Mouse (Mus musculus) ES-Bruce4 (cell line): ENCODE measurements around the gene Abhd15. TPM values are rescaled to one million over a fixed set of nuclear protein-coding genes. Genes with fewer than 3 reads are reported as not detected.

ENCODE experiments used
- H3K27ac ChIP-seq: 2 replicates; pipeline ENCODE4 v1.5.1; 2012; ENCODE audit warnings: low read length, inconsistent platforms; ENCODE audit not compliant: insufficient read depth
- H3K27me3 ChIP-seq: 2 replicates; pipeline ENCODE4 v1.6.1; 2012; ENCODE audit warnings: mild to moderate bottlenecking, low read length, inconsistent platforms; ENCODE audit not compliant: control insufficient read depth, poor library complexity, insufficient read depth, severe bottlenecking
- H3K36me3 ChIP-seq: 2 replicates; pipeline ENCODE4 v1.6.1; 2012; ENCODE audit warnings: inconsistent platforms, mild to moderate bottlenecking, low read length, moderate library complexity; ENCODE audit not compliant: control insufficient read depth, poor library complexity, insufficient read depth, severe bottlenecking
- H3K4me1 ChIP-seq: one replicate; pipeline ENCODE4 v1.8.1; 2011; ENCODE audit warnings: low read length; ENCODE audit not compliant: control insufficient read depth, insufficient read depth
- H3K4me3 ChIP-seq: 2 replicates; pipeline ENCODE4 v1.5.1; 2011; ENCODE audit warnings: low read depth, mild to moderate bottlenecking, low read length
- H3K9ac ChIP-seq: 2 replicates; pipeline ENCODE4 v1.6.1; 2012; ENCODE audit warnings: low read depth, mild to moderate bottlenecking, inconsistent platforms; ENCODE audit not compliant: poor library complexity, severe bottlenecking
- H3K9me3 ChIP-seq: replicated peaks from 2 replicates; pipeline ENCODE4 v1.6.1; 2012; ENCODE audit warnings: mild to moderate bottlenecking, low read length, inconsistent platforms; ENCODE audit not compliant: control insufficient read depth, poor library complexity, insufficient read depth, severe bottlenecking
- CTCF ChIP-seq: IDR thresholded peaks from one replicate; pipeline ENCODE4 v1.8.1; 2011; ENCODE audit warnings: low read depth, low read length
- EP300 ChIP-seq: IDR thresholded peaks from 2 replicates; pipeline ENCODE4 v1.6.1; 2011; ENCODE audit warnings: low read depth, low read length; ENCODE audit not compliant: insufficient read depth
- POLR2A ChIP-seq: IDR thresholded peaks from one replicate; pipeline ENCODE4 v1.8.1; 2011; ENCODE audit warnings: low read length; ENCODE audit not compliant: insufficient read depth
- polyA plus RNA-seq: library from polyadenylated mRNA; stranded (reverse); fragments of >200 nt; gene quantifications from 2 replicates; pipeline ENCODE4 v1.2.4, GENCODE M21; 2011; ENCODE audit warnings: low read depth; ENCODE audit not compliant: missing spikeins, insufficient read depth, insufficient read length

Gene Abhd15
- polyA plus RNA-seq, 1 experiment, result not detected

GRCm38 (mm10) chr11:77500361-77501325 lies 14.3 kb upstream of the Abhd15 start:
- Histone ChIP-seq H3K27me3 (no peaks in the 10 kb centered on the region), H3K4me1 (peaks cover 18% of the 10 kb centered on the region), H3K27ac (0 out of 2 replicates have a peak overlapping the region, but pooled peaks have one; percentile 7), H3K9me3 (no peaks in the 10 kb centered on the region), H3K36me3 (peaks cover 22% of the 10 kb centered on the region), H3K4me3 (no peak overlapping the region), H3K9ac (no peak overlapping the region)
- TF ChIP-seq POLR2A (no peak), CTCF (no peak), EP300 (no peak)

- Histone ChIP-seq H3K9ac (no peak overlapping the region), H3K36me3 (peaks cover 28% of the 10 kb centered on the region), H3K27me3 (no peaks in the 10 kb centered on the region), H3K4me1 (peaks cover 16% of the 10 kb centered on the region), H3K9me3 (no peaks in the 10 kb centered on the region), H3K4me3 (no peak overlapping the region), H3K27ac (no peak overlapping the region)
- no peak for TF ChIP-seq POLR2A
- TF ChIP-seq CTCF, result peak; percentile 81
Measured at GRCm38 (mm10) chr11:77501392-77501791, 13.5 kb upstream of the Abhd15 start.

- H3K27ac ChIP-seq, result no peak overlapping the region
- no peak overlapping the region for H3K9ac ChIP-seq
- H3K27me3 ChIP-seq, result no peaks in the 10 kb centered on the region
- no peak for TF ChIP-seq EP300
- no peak for TF ChIP-seq POLR2A
- TF ChIP-seq CTCF, result no peak
- no peak overlapping the region for H3K4me3 ChIP-seq
- peaks cover 33% of the 10 kb centered on the region for H3K36me3 ChIP-seq
- H3K9me3 ChIP-seq, result no peaks in the 10 kb centered on the region
- H3K4me1 ChIP-seq, result peaks cover 16% of the 10 kb centered on the region
Measured at GRCm38 (mm10) chr11:77501971-77502370, 12.9 kb upstream of the Abhd15 start.

GRCm38 (mm10) chr11:77502481-77502880 lies 12.4 kb upstream of the Abhd15 start:
- H3K4me3 ChIP-seq, result no peak overlapping the region
- no peak overlapping the region for H3K27ac ChIP-seq
- H3K9me3 ChIP-seq, result no peaks in the 10 kb centered on the region
- H3K9ac ChIP-seq, result no peak overlapping the region
- no peak for TF ChIP-seq CTCF
- TF ChIP-seq EP300, result no peak
- TF ChIP-seq POLR2A, result no peak
- peaks cover 14% of the 10 kb centered on the region for H3K4me1 ChIP-seq
- peaks cover 35% of the 10 kb centered on the region for H3K36me3 ChIP-seq
- no peaks in the 10 kb centered on the region for H3K27me3 ChIP-seq

- TF ChIP-seq POLR2A (no peak), EP300 (0 out of 2 replicates have a peak, but pooled peaks have one; percentile 29)
- Histone ChIP-seq H3K4me1 (peaks cover 13% of the 10 kb centered on the region), H3K9ac (no peak overlapping the region), H3K9me3 (no peaks in the 10 kb centered on the region), H3K4me3 (no peak overlapping the region), H3K27ac (peak overlapping the region; percentile 42), H3K27me3 (no peaks in the 10 kb centered on the region), H3K36me3 (peaks cover 35% of the 10 kb centered on the region)
Measured at GRCm38 (mm10) chr11:77503511-77503910, 11.4 kb upstream of the Abhd15 start.

- no peak overlapping the region for H3K9ac ChIP-seq
- H3K27me3 ChIP-seq, result no peaks in the 10 kb centered on the region
- TF ChIP-seq POLR2A (no peak), EP300 (no peak), CTCF (no peak)
- no peak overlapping the region for H3K27ac ChIP-seq
- H3K9me3 ChIP-seq, result no peaks in the 10 kb centered on the region
- no peak overlapping the region for H3K4me3 ChIP-seq
- peaks cover 9% of the 10 kb centered on the region for H3K4me1 ChIP-seq
- peaks cover 35% of the 10 kb centered on the region for H3K36me3 ChIP-seq
Measured at GRCm38 (mm10) chr11:77504377-77504776, 10.5 kb upstream of the Abhd15 start.
